Mouse (Mus musculus) kidney, postnatal 14 days (tissue): Measurements from ENCODE around the gene Tmx2.
A peak's percentile ranks its signal among the peaks of the same experiment; 100 is the strongest.
"Not testable (repeated sequence)": the region's sequence is repeated elsewhere in the genome, so short reads cannot be mapped to it uniquely, and the experiment has no call there.

Source experiments
- DNase-seq: peaks from one replicate; pipeline ENCODE4 v3.0.0; 2022; ENCODE audit warnings: mixed read lengths

Gene Tmx2

DNA sequence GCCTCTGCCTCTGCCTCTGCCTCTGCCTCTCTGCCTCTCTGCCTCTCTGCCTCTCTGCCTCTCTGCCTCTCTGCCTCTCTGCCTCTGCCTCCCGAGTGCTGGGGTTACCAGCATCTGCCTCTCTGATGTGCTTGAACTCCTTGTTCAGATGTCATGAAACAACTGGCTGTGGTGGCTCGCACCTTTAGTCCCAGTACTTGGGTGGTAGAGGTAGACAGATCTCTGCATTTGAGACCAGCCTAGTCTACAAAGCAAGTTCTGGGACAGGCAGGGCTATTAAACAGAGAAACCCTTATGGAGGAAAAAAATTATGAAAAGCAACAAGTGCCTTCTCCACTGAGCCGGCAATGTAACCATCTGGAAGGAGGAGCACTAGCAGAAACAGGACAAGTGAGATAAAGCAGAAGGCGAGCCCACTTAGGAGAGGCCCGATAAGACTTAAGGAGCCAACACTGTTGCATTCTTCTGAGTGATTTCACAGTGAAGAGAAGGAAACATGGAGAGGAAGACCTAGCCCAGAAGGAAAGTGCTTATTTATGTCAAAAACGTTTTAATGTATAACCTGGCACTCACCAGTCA is 3.8 kb upstream of the Tmx2 start:
- DNase-seq = no peak

DNA sequence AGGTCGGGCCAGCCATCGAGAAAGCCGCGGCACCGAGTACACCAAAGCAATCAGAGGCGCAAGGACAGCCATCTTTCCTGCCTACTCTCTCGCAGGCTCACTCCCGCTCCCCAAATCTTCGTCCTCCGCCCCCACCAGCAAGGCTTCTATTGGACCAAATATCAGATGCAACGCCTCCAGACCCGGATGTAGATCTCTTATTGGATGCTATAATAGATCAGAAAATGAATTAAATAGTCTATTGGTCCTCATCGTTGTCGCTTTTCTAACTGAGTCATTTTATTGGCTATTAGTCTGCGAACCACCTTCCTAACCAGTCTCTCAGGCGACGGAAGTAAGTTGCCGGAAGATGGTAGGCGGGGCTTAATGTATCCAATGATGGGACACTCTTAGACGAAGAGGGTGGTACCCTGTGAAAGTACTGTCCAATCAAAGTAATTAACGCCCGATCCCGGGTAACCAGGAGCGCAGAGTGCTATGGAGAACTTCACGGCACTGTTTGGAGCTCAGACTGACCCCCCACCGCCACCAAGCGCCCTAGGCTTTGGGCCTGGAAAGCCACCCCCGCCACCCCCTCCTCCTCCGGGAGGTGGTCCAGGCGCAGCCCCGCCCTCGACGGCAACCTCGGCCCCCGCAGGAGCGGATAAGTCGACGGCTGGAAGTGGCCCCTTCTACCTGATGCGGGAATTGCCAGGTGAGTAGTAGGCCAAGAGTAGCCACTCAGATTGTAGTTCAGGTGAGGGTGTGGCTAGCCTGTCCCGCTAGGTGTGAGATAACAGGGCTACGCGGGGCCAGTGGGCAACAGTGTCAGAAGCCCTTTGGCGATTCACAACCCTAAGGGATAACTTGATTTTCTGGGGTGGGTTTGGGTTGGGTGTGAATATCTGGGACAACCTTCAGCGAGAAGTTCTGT is 716 bp downstream of the Tmx2 start, which contains the start of the genes Gm28635 and Med19:
Gene Gm28635, minus strand, starts transcription at position 74 of the 913 bp plus-strand sequence.
Gene Med19, plus strand, starts transcription at position 435 of the 913 bp plus-strand sequence.
- DNase-seq = peak; percentile 97

DNA sequence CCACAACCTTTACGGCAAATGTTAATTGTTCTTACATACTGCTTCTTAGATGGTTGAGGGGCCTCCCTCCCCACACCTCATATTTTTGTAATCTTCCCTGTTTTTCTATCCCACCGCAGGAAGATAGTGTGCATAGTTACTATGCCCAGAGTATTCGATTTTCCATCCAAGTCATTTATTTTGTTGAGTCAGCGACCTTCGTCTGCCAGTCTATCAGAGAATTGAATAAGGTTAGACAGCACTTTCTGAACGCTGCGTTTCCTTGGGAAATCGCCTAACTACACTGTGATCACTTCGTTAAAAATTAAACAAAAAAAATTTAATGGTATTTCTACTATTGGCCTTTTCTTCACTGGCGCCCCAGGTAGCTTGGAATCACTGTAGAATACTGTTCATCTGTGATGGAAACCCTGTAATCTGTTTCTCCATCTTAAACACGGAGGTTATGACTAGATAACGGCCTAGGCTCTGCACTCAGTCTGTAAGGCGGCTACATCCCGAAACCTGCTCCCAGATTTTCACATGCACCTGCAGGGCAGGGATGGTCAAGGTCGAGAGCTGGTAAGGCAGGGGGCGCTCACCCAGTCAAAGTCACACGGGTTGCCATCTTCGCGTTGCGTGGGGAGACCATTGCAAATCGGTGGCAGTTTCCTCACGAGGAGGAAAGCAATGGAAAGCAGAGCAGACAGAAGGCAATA is 1.5 kb downstream of the Tmx2 start:
- no peak for DNase-seq

- not testable (repeated sequence) for DNase-seq
Observed at GRCm38 (mm10) chr2:84671535-84671934, 7.4 kb downstream of the Tmx2 start.

DNA sequence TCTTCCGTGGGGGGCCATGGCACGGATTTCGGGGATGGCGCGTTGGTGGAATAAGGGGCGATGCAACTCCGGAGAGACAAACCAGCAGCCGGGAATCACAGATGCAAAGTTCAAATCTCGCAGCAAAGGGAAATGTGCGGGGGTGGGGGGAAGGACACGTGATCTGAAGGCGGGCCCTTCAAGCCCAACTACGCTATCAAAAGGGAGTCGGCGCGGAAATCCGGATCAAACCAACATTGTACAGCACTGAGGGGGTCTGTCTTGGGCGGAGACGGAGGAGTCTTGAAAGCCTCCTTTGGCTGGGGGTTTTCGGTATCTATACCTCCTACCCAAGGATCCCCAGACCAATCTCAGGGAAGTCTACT is 8.4 kb downstream of the Tmx2 start, which contains the start of gene Selenoh:
Gene Selenoh, minus strand, starts transcription at position 202 of the 365 bp plus-strand sequence.
- DNase-seq = peak; percentile 88

- peak; percentile 49 for DNase-seq
Observed at GRCm38 (mm10) chr2:84669828-84670568, 8.9 kb downstream of the Tmx2 start.

- peak; percentile 34 for DNase-seq
Observed at GRCm38 (mm10) chr2:84666081-84666480, 12.9 kb downstream of the Tmx2 start.

DNA sequence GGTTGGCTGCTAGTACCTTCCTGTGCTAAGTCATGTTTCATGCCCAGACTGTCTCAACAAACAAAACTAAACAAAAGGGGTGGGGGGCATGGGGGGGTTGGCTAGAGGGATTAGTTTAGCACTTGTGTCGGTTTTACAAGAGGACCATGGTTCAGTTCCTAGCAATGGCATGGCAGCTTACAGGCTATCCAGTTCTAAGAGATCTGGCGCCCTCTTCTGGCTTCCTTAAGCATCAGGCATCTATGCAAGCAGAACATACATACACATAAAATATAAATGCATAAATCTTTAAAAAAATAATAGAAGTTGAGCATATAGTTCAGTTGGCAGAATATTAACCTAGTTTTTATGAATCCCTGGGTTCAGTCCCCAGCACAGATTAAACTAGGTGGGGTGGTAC is 16.1 kb downstream of the Tmx2 start:
- peak; percentile 49 for DNase-seq

DNA sequence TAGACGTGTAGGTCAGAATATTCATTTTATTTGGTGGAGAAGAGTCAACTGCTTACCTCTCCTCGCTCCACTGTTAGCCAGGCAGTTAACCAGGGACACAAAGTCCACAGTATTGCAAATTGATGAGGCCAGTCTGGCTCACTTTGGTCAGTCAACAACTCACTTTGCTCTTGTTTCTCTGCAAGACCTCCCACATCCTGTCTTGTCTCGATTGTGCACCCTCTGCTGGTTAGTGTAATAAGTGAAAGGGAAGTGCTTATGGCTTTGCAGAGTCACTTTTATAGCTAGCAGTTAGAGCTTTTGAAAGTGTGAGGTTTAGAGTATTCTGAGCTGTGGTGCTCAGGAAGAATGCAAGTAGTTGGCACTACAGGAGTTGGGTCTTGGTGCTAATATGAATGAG is 18.7 kb downstream of the Tmx2 start:
- peak; percentile 71 for DNase-seq

DNA sequence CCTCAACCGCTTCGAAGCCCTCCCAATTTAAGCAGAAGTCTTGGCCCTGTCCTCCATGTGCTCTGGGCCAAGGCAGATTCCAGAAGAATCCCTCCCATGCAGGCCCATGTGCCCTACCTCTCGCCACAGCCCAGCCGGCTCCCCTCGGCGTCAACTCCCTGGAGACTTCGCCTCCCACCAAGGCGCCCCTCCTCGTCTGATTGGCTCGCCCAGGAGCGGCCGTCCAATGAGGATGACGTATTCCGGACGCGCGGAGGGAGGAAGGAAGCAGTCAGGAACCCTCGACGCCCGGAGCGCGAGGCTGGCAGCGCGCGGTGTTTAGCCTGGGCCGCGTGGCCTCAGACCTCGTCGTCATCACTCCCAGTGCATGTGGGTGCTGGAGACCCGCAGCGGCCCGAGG is 20.1 kb downstream of the Tmx2 start, which contains the start of gene Btbd18:
Gene Btbd18, plus strand, starts transcription at position 274 of the 400 bp plus-strand sequence.
- no peak for DNase-seq

DNA sequence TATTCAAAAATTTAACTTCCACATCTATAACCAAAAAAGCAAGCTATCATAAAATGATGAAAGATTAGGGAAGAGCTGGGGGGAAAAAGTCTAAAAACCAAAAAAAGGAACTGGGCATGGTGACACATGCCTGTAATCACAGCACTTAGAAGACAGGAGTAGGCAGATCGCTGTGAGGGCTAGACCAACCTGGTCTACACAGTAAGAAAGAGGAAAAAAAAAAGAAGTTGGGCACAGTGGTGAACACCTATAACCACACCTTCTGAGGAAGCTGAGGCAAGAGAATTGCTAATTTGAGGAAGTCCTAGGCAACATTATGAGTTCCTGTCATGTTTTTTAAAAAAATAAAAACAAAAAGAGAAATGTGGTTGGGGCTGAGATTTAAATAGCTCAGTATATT is 23.1 kb downstream of the Tmx2 start:
- no peak for DNase-seq

DNA sequence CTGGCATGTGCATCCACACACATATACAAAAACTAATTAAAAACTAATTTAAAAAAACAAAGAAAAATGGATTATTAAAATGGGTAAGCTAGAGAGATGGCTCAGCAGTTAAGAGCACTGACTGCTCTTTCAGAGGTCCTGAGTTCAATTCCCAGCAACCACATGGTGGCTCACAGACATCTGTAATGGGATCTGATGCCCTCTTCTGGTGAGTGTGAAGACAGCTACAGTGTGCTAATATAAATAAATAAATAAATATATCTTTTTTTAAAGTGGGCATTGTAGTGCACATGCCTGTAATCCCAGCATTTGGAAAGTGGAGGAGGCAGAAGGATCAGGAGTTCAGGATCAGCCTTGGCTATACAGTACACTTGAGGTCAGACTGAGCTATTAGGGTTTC is 25.6 kb downstream of the Tmx2 start:
- DNase-seq = no peak

DNA sequence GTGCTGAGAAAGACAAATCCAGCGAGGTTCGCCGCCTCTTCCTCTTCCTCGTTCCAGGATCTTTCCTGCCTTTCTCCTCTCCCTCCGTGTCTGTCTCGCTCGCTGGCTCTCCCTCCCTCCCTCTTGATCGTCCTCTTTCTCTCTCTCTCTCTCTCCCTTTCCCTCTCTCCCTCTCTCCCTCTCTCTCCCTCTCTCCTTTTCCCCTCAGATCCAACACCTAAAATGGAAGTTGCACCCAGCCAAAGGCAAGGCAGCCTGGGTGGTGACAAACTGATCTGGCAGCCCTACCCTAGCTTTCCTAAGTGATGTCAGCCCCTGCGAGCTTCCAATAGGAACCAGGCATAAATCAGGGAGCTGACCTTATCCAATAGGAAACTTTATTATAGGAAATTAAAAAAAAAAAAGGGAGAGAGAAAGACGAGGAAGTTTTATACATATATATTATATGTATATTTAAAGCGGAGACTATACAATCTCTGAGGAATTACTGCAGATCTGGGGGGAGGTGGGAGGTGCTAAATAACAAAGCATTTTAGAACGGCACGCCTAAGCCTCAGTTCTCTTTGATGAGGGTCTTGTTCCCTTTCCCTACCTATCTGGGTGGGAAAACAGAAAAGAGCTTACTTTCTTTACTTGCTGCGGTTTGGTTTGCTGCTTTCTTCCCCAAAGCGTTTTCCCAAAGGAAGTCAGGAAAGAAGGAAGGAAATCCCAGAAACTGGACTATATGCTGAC is 28.3 kb downstream of the Tmx2 start, which contains the start of gene Ctnnd1:
Gene Ctnnd1, minus strand, starts transcription at position 302 of the 732 bp plus-strand sequence.
- peak; percentile 92 for DNase-seq

DNA sequence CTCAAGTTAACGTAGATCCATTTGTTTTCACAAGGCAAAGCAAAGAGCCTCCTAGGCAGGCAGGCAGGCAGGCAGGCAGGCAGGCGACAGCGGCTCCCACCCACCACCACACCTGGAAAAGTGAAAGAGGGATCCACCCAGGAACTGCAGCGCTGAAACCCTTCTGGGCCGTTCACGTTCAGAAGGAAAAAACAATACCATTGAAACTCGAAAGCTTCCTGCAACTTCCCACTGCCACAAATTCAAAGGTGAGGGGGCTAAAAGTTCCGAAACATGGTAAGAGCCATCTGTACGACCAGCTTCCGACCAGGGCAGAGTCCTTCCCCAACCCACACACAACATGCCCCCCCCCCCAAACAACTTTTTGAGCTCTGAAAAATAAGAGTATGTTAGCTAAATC is 29.3 kb downstream of the Tmx2 start:
- DNase-seq = peak; percentile 45

GRCm38 (mm10) chr2:84648369-84648768 is 30.6 kb downstream of the Tmx2 start:
- no peak for DNase-seq

DNA sequence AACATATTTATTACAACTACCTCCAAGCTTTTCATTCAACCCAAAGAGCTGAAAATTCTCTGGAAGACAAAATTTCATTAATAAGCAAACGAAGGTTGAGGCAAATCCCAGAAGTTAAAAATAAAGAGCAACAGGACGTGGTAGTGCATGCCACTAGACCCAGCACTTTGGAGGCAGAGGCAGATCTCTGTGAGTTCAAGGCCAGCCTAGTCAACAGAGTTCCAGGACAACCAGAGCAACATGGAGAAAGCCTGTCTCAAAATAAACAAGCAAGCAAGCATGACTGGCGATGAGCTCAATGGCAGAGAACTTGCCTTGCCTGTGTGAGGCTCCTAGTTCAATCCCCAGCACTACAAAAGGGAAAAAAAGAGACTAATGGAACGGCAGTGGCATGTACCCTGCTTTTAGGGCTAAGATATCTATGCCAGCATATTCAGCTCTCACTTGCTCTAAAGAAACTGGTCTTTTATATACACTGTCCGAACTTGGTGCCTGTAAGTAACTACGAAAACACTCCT is 31.8 kb downstream of the Tmx2 start:
- DNase-seq = no peak

DNA sequence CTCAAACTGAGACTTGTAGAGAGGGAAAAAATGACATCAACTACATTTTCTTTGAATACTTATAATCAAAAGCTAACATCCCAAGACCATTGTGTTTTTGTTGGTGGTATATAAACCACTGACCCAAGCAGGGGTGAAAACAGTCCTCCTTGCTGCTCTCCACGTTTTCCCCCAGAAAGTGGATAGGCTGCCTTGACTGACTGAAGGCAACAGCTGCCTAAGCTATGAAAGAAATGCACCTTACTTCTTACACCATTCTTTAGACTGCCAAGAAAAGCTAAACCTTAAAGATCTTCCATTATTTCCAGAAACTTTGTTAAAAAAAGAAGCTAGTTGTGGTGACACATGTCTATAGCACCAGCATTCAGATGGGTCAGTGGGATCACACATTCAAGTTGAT is 32.8 kb downstream of the Tmx2 start:
- DNase-seq = no peak

DNA sequence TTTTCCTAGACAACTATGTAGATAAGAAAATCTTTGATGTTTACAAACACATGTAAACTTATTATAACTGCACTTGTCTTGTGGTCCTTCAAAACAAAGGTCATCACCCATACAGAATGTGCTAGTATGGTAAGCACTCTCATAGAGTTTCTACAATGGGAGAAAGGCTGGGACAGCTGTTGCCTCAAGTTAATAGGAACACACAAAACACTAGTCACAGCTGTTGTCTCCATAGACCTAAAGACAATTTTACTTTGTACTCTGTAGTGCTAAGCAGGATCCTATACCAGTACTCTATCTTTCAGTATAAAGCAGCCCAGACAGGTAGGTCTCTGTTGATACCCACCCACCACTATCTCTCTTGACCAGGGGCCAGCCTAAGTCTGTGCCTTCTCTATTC is 38.1 kb downstream of the Tmx2 start:
- no peak for DNase-seq

DNA sequence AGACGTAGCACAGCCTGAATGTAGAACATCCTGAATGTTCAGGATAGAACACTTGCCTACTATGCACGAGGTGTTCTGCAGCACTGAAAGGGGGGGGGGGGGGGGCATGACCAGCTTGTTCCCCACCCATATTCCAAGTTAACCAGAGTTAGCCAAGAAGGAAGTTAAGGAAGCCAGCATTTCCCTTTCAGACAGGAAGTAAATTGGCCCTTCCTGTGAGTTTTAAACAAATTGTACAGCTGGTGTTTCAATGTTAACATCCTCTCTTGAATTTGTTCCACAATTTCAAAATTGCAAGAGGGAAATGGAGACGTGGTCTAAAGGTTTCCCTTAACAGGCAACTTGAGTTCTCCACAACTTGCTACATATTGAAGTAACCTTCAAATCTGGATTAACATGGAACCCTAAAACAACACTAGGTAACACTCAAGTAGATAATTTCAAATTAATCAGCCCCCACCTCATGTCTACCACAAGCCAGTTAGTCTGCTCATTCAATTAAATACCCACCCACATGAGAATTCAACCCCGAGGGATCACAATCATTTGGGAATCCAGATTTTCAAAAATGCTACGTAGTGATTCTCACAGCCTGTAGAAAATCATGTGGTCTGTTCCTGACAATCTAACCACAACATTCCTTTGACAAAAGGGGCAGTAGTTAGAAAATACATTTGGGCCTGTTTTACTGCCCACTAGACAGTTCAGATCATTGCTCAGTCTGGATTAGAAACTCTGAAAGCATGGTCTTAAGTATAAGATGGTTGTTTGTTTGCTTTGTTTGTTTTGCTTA is 40.3 kb downstream of the Tmx2 start:
- no peak for DNase-seq

GRCm38 (mm10) chr2:84637452-84638165 is 41.3 kb downstream of the Tmx2 start:
- peak; percentile 61 for DNase-seq
